Mouse (Mus musculus) adrenal gland, postnatal 4 days (tissue): Measurements from ENCODE around the gene Gm13288. TPM values are rescaled to one million over a fixed set of nuclear protein-coding genes. Genes with fewer than 3 reads are reported as not detected.
"Not testable (repeated sequence)": the region's sequence is repeated elsewhere in the genome, so short reads cannot be mapped to it uniquely, and the experiment has no call there.

ENCODE experiments used
- DNase-seq, 2 experiments: peaks; one replicate each; pipeline ENCODE4 v3.0.0; 2021 to 2022; ENCODE audit warnings: low spot score in 2 of 2, mixed read lengths in 2 of 2
- long read RNA-seq, 2 experiments: library from polyadenylated mRNA; stranded (forward); transcript quantifications; one replicate each; pipeline ENCODE4 v2.0.0; 2021
- total RNA-seq, 2 experiments: library from RNA; stranded (reverse); gene quantifications; 2 replicates each; pipeline ENCODE4 v1.2.3; 2021

Gm13288 gene
- total RNA-seq: not detected
- long read RNA-seq, experiment 1: 0 reads
- long read RNA-seq, experiment 2: 0 reads

DNA sequence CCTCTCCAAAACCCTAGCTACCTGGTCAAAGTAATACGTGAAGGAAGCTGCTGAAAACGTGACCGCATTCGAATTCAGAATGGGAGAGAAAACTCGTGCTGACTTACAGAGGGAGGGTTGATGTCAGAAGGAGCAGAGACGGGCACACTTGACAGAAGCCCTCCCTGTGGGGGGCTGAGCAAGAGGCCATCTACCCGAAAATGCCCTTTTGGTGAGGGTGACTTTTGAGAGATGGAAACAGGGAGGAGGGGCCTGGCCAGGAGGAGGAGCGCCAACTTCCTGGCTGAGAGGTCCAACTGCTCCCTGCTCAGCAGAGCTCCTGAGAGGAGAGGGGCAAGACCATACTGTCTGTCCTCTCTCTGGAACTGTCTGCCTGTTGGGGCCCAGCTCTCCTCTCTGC is at the start of gene Gm13288:
Gm13288 (plus strand) TSS at position 301 of the 400 bp plus-strand sequence.
- not testable (repeated sequence) for DNase-seq

DNA sequence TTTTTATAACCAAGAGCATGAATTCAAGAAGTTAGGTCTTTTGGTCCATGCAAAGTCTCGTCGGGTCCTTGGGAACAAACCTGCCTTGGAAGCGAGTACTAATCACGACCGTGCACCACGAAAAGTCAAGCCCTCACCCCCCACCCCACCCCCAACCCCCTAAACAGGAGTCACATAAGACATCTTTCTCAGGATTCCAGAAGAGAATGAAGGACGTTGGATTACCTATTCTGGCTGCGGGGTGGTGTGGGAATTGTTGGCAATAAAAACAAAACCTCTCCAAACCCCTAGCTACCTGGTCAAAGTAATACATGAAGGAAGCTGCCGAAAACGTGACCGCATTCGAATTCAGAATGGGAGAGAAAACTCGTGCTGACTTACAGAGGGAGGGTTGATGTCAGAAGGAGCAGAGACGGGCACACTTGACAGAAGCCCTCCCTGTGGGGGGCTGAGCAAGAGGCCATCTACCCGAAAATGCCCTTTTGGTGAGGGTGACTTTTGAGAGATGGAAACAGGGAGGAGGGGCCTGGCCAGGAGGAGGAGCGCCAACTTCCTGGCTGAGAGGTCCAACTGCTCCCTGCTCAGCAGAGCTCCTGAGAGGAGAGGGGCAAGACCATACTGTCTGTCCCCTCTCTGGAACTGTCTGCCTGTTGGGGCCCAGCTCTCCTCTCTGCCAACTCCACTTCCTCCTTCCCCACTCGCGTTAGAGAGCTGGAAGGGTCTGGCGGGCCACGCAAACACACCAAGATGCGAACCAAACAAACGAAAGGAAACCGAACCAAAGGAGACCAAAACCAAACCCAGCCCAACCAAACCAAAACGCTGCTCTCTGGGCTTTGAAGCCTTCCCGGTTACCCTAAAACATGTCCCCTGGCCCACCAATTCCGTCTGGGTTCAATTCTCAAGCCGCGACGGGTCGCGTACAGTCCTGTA is 48.5 kb upstream of the Gm13288 start:
- DNase-seq: not testable (repeated sequence)

DNA sequence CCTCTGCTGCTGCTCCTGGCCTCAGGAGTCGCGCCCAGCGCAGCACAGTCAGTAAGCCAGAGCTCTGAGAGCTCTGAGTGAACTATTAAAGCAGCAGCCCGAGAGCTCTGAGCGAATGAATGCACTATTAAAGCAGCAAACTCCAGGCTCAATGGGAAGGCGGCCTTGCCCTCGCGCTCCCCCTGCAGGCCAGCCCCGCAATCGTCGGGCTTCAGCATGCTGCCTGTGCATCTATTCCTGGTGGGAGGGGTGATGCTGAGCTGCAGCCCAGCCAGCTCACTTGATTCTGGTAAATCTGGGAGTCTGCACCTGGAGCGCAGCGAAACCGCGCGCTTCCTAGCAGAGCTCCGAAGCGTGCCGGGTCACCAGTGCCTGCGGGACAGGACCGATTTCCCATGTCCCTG is 47.7 kb upstream of the Gm13288 start:
- DNase-seq: peak; percentile 73 to 82

DNA sequence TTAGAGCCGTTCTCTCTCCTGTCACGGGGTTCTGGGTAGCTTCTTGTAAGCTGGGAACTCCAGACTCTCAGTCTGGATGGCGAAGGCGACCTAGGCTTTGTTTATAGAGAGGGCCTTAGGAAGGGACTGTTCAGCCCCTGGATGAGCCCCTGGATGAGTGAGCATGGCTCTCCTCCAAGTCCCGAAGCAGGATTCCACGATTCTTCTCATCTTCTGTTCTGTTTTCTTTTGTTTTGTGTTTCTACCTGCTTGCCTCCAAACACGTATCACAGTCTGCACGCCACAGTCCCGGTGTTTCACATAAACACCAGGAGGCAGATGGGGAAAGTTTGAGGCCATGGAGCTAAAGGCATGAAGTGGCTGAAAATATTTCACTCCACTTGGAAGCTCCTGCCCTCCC is 46.6 kb upstream of the Gm13288 start:
- not testable (repeated sequence) for DNase-seq

DNA sequence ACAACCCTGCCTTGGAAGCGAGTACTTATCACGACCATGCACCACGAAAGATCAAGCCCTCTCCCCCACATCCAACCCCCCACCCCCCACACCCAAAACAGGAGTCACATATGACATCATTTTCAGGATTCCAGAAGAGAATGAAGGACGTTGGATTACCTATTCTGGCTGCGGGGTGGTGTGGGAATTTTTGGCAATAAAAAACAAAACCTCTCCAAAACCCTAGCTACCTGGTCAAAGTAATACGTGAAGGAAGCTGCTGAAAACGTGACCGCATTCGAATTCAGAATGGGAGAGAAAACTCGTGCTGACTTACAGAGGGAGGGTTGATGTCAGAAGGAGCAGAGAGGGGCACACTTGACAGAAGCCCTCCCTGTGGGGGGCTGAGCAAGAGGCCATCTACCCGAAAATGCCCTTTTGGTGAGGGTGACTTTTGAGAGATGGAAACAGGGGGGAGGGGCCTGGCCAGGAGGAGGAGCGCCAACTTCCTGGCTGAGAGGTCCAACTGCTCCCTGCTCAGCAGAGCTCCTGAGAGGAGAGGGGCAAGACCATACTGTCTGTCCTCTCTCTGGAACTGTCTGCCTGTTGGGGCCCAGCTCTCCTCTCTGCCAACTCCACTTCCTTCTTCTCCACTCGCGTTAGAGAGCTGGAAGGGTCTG is 45.6 kb upstream of the Gm13288 start, which contains the start of gene Gm13283:
Gm13283 (plus strand) TSS at position 510 of the 659 bp plus-strand sequence.
- peak in 1 of 2 experiments; percentile 22 for DNase-seq

DNA sequence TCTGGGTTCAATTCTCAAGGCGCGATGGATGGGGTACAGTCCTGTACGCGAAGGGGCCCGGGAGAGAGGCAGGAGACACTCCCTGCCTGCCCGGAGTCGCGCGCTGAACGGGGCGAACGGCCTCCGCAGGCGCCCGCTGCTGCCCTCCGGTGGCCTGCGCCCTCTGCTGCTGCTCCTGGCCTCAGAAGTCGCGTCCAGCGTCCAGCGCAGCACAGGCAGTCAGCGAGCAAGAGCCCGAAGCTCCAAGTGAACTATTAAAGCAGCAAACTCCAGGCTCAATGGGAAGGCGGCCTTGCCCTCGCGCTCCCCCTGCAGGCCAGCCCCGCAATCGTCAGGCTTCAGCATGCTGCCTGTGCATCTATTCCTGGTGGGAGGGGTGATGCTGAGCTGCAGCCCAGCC is 44.9 kb upstream of the Gm13288 start:
- peak in 1 of 2 experiments; percentile 34 for DNase-seq

DNA sequence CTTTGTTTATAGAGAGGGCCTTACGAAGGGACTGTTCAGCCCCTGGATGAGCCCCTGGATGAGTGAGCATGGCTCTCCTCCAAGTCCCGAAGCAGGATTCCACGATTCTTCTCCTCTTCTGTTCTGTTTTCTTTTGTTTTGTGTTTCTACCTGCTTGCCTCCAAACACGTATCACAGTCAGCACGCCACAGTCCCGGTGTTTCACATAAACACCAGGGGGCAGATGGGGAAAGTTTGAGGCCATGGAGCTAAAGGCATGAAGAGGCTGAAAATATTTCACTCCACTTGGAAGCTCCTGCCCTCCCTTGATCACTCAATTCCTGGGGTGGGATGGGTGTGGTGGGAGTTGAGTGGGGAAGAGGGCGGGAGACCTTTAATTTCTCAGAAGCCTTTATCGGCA is 43.6 kb upstream of the Gm13288 start:
- DNase-seq: peak; percentile 62 to 76

DNA sequence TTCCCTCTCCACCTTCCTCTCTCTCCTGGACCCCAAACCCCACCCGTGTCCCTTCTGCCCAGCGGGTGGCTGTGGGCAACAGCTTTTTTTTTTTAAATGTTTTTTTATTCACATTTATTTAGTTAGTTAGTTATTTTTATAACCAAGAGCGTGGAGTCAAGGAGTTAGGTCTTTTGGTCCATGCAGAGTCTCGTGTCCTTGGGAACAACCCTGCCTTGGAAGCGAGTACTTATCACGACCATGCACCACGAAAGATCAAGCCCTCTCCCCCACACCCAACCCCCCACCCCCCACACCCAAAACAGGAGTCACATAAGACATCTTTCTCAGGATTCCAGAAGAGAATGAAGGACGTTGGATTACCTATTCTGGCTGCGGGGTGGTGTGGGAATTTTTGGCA is 43.0 kb upstream of the Gm13288 start:
- peak in 1 of 2 experiments; percentile 16 for DNase-seq

DNA sequence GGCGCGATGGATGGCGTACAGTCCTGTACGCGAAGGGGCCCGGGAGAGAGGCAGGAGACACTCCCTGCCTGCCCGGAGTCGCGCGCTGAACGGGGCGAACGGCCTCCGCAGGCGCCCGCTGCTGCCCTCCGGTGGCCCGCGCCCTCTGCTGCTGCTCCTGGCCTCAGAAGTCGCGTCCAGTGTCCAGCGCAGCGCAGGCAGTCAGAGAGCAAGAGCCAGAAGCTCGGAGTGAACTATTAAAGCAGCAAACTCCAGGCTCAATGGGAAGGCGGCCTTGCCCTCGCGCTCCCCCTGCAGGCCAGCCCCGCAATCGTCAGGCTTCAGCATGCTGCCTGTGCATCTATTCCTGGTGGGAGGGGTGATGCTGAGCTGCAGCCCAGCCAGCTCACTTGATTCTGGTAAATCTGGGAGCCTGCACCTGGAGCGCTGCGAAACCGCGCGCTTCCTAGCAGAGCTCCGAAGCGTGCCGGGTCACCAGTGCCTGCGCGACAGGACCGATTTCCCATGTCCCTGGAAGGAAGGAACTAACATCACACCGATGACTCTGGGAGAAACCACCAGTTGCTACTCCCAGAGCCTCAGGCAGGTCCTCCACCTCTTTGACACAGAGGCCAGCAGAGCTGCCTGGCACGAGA is 41.8 kb upstream of the Gm13288 start:
- peak in 1 of 2 experiments; percentile 18 for DNase-seq

DNA sequence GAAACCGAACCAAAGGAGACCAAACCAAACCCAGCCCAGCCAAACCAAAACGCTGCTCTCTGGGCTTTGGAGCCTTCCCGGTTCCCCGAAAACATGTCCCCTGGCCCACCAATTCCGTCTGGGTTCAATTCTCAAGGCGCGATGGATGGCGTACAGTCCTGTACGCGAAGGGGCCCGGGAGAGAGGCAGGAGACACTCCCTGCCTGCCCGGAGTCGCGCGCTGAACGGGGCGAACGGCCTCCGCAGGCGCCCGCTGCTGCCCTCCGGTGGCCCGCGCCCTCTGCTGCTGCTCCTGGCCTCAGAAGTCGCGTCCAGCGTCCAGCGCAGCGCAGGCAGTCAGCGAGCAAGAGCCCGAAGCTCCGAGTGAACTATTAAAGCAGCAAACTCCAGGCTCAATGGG is 31.8 kb upstream of the Gm13288 start, which contains the start of gene Gm13290:
Gm13290 (plus strand) TSS at position 301 of the 400 bp plus-strand sequence.
- not testable (repeated sequence) for DNase-seq

DNA sequence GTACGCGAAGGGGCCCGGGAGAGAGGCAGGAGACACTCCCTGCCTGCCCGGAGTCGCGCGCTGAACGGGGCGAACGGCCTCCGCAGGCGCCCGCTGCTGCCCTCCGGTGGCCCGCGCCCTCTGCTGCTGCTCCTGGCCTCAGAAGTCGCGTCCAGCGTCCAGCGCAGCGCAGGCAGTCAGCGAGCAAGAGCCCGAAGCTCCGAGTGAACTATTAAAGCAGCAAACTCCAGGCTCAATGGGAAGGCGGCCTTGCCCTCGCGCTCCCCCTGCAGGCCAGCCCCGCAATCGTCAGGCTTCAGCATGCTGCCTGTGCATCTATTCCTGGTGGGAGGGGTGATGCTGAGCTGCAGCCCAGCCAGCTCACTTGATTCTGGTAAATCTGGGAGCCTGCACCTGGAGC is 28.7 kb upstream of the Gm13288 start, which contains the start of gene Gm13289:
Gm13289 (plus strand) TSS at position 301 of the 400 bp plus-strand sequence.
- DNase-seq: not testable (repeated sequence)

DNA sequence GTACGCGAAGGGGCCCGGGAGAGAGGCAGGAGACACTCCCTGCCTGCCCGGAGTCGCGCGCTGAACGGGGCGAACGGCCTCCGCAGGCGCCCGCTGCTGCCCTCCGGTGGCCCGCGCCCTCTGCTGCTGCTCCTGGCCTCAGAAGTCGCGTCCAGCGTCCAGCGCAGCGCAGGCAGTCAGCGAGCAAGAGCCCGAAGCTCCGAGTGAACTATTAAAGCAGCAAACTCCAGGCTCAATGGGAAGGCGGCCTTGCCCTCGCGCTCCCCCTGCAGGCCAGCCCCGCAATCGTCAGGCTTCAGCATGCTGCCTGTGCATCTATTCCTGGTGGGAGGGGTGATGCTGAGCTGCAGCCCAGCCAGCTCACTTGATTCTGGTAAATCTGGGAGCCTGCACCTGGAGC is 25.8 kb upstream of the Gm13288 start, which contains the start of gene Gm13272:
Gm13272 (plus strand) TSS at position 301 of the 400 bp plus-strand sequence.
- not testable (repeated sequence) for DNase-seq

DNA sequence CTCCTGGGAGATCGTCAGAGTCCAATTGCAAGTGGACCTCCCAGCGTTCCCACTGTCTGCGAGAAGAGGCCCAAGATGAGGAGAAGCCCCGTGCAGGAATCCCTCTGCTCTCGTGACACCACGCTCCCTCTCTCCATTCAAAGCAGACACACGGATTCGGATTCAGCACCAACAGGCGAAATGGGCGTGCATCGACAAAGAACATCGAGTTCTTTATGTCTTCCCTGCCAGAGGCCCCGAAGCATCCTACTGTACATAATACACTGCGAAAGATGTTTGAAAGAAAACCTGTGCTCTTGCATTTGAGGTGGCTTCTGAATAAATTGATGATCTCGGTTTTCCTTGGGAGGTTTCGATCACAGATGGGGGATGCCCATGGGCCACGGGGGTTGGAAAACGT is 25.0 kb upstream of the Gm13288 start:
- not testable (repeated sequence) for DNase-seq

DNA sequence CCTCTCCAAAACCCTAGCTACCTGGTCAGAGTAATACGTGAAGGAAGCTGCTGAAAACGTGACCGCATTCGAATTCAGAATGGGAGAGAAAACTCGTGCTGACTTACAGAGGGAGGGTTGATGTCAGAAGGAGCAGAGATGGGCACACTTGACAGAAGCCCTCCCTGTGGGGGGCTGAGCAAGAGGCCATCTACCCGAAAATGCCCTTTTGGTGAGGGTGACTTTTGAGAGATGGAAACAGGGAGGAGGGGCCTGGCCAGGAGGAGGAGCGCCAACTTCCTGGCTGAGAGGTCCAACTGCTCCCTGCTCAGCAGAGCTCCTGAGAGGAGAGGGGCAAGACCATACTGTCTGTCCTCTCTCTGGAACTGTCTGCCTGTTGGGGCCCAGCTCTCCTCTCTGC is 23.5 kb upstream of the Gm13288 start, which contains the start of gene Ifnz:
Ifnz (plus strand) TSS at position 301 of the 400 bp plus-strand sequence.
- DNase-seq: not testable (repeated sequence)

DNA sequence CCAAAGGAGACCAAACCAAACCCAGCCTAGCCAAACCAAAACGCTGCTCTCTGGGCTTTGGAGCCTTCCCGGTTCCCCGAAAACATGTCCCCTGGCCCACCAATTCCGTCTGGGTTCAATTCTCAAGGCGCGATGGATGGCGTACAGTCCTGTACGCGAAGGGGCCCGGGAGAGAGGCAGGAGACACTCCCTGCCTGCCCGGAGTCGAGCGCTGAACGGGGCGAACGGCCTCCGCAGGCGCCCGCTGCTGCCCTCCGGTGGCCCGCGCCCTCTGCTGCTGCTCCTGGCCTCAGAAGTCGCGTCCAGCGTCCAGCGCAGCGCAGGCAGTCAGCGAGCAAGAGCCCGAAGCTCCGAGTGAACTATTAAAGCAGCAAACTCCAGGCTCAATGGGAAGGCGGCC is 23.0 kb upstream of the Gm13288 start:
- DNase-seq: not testable (repeated sequence)

DNA sequence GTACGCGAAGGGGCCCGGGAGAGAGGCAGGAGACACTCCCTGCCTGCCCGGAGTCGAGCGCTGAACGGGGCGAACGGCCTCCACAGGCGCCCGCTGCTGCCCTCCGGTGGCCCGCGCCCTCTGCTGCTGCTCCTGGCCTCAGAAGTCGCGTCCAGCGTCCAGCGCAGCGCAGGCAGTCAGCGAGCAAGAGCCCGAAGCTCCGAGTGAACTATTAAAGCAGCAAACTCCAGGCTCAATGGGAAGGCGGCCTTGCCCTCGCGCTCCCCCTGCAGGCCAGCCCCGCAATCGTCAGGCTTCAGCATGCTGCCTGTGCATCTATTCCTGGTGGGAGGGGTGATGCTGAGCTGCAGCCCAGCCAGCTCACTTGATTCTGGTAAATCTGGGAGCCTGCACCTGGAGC is 19.9 kb upstream of the Gm13288 start, which contains the start of gene Gm13276:
Gm13276 (plus strand) TSS at position 301 of the 400 bp plus-strand sequence.
- DNase-seq: not testable (repeated sequence)

DNA sequence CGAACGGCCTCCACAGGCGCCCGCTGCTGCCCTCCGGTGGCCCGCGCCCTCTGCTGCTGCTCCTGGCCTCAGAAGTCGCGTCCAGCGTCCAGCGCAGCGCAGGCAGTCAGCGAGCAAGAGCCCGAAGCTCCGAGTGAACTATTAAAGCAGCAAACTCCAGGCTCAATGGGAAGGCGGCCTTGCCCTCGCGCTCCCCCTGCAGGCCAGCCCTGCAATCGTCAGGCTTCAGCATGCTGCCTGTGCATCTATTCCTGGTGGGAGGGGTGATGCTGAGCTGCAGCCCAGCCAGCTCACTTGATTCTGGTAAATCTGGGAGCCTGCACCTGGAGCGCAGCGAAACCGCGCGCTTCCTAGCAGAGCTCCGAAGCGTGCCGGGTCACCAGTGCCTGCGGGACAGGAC is 16.9 kb upstream of the Gm13288 start, which contains the start of gene Gm13277:
Gm13277 (plus strand) TSS at position 231 of the 400 bp plus-strand sequence.
- peak; percentile 14 to 16 for DNase-seq

DNA sequence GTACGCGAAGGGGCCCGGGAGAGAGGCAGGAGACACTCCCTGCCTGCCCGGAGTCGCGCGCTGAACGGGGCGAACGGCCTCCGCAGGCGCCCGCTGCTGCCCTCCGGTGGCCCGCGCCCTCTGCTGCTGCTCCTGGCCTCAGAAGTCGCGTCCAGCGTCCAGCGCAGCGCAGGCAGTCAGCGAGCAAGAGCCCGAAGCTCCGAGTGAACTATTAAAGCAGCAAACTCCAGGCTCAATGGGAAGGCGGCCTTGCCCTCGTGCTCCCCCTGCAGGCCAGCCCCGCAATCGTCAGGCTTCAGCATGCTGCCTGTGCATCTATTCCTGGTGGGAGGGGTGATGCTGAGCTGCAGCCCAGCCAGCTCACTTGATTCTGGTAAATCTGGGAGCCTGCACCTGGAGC is 14.1 kb upstream of the Gm13288 start, which contains the start of gene Gm13278:
Gm13278 (plus strand) TSS at position 301 of the 400 bp plus-strand sequence.
- DNase-seq: not testable (repeated sequence)

DNA sequence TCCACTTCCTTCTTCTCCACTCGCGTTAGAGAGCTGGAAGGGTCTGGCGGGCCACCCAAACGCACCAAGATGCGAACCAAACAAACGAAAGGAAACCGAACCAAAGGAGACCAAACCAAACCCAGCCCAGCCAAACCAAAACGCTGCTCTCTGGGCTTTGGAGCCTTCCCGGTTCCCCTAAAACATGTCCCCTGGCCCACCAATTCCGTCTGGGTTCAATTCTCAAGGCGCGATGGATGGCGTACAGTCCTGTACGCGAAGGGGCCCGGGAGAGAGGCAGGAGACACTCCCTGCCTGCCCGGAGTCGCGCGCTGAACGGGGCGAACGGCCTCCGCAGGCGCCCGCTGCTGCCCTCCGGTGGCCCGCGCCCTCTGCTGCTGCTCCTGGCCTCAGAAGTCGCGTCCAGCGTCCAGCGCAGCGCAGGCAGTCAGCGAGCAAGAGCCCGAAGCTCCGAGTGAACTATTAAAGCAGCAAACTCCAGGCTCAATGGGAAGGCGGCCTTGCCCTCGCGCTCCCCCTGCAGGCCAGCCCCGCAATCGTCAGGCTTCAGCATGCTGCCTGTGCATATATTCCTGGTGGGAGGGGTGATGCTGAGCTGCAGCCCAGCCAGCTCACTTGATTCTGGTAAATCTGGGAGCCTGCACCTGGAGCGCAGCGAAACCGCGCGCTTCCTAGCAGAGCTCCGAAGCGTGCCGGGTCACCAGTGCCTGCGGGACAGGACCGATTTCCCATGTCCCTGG is 11.2 kb upstream of the Gm13288 start, which contains the start of gene Gm13275:
Gm13275 (plus strand) TSS at position 552 of the 740 bp plus-strand sequence.
- peak; percentile 34 to 37 for DNase-seq

DNA sequence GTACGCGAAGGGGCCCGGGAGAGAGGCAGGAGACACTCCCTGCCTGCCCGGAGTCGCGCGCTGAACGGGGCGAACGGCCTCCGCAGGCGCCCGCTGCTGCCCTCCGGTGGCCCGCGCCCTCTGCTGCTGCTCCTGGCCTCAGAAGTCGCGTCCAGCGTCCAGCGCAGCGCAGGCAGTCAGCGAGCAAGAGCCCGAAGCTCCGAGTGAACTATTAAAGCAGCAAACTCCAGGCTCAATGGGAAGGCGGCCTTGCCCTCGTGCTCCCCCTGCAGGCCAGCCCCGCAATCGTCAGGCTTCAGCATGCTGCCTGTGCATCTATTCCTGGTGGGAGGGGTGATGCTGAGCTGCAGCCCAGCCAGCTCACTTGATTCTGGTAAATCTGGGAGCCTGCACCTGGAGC is 8.2 kb upstream of the Gm13288 start, which contains the start of gene Gm13279:
Gm13279 (plus strand) TSS at position 301 of the 400 bp plus-strand sequence.
- not testable (repeated sequence) for DNase-seq
